Mouse (Mus musculus) CH12.LX (cell line): ENCODE data around the gene Pllp. TPM values are rescaled to one million over a fixed set of nuclear protein-coding genes. Genes with fewer than 3 reads are reported as not detected.

Experiments used
- DNase-seq: peaks from one replicate; pipeline ENCODE4 v3.0.0-alpha.2; 2013; ENCODE audit errors: extremely low read depth
- H3K27ac ChIP-seq: 2 replicates; pipeline ENCODE4 v1.5.1; 2012; ENCODE audit warnings: low read depth, mild to moderate bottlenecking, control low read depth, moderate library complexity; ENCODE audit not compliant: insufficient read depth
- H3K27me3 ChIP-seq: replicated peaks from 2 replicates; pipeline ENCODE3; 2012; ENCODE audit warnings: inconsistent platforms
- H3K36me3 ChIP-seq, 2 experiments: replicated peaks in 1 of 2; 2 replicates each; pipeline versions ENCODE3 to v1.6.1; 2012; ENCODE audit warnings: inconsistent platforms in 1 of 2, low read length in 1 of 2, mild to moderate bottlenecking in 1 of 2, mixed read lengths in 1 of 2, moderate library complexity in 1 of 2; ENCODE audit not compliant: control insufficient read depth in 1 of 2, insufficient read depth in 1 of 2
- H3K4me1 ChIP-seq, 2 experiments: 2 replicates each; pipeline ENCODE4 v1.6.1; 2012; ENCODE audit warnings: inconsistent platforms in 1 of 2, moderate library complexity in 1 of 2; ENCODE audit not compliant: insufficient read depth in 2 of 2, control insufficient read depth in 1 of 2
- H3K4me2 ChIP-seq: 2 replicates; pipeline ENCODE4 v1.6.1; 2012; ENCODE audit warnings: low read depth, mild to moderate bottlenecking, control low read depth; ENCODE audit not compliant: poor library complexity, insufficient read depth, severe bottlenecking
- H3K4me3 ChIP-seq, 3 experiments: fragments of 150-350 bp in 1 of 3; sonication (generic) in 1 of 3; replicated peaks in 1 of 3; 2 replicates each; pipeline versions ENCODE3 to v1.5.1; 2011 to 2012; ENCODE audit warnings: low read depth in 2 of 3, low read length in 2 of 3, mild to moderate bottlenecking in 2 of 3, moderate library complexity in 2 of 3, control low read depth in 1 of 3, improper control_type of control experiment in 1 of 3, inconsistent platforms in 1 of 3, mixed read lengths in 1 of 3; ENCODE audit not compliant: poor library complexity in 1 of 3
- H3K79me2 ChIP-seq: replicated peaks from 2 replicates; pipeline ENCODE4 v1.6.1; 2012; ENCODE audit warnings: mild to moderate bottlenecking, moderate library complexity; ENCODE audit not compliant: control insufficient read depth, poor library complexity, insufficient read depth, severe bottlenecking; ENCODE audit errors: extremely low read depth
- H3K9ac ChIP-seq: 2 replicates; pipeline ENCODE4 v1.6.1; 2012; ENCODE audit warnings: low read depth, mild to moderate bottlenecking, control low read depth, moderate library complexity; ENCODE audit not compliant: insufficient read depth
- H3K9me3 ChIP-seq: replicated peaks from 2 replicates; pipeline ENCODE3; 2012; ENCODE audit warnings: low read length, inconsistent platforms, mixed read lengths
- BHLHE40 ChIP-seq: IDR thresholded peaks from 2 replicates; pipeline ENCODE4 v1.6.1; 2011; ENCODE audit warnings: mild to moderate bottlenecking, low read depth, low read length, improper control_type of control experiment
- CHD1 ChIP-seq: IDR thresholded peaks from 2 replicates; pipeline ENCODE4 v1.6.1; 2012; ENCODE audit warnings: low read depth, low read length, improper control_type of control experiment, inconsistent platforms
- CHD2 ChIP-seq: IDR thresholded peaks from 2 replicates; pipeline ENCODE4 v1.6.1; 2011; ENCODE audit warnings: low read length, improper control_type of control experiment
- E2F4 ChIP-seq: IDR thresholded peaks from 2 replicates; pipeline ENCODE4 v1.6.1; 2011; ENCODE audit warnings: low read depth, low read length, improper control_type of control experiment; ENCODE audit not compliant: insufficient replicate concordance
- ELF1 ChIP-seq: IDR thresholded peaks from 2 replicates; pipeline ENCODE4 v1.6.1; 2014; ENCODE audit warnings: low read depth, mild to moderate bottlenecking, inconsistent platforms, low read length, improper control_type of control experiment
- EP300 ChIP-seq: IDR thresholded peaks from 2 replicates; pipeline ENCODE4 v1.6.1; 2011; ENCODE audit warnings: low read length, improper control_type of control experiment
- ETS1 ChIP-seq: conservative IDR thresholded peaks from 2 replicates; pipeline ENCODE4 v1.6.1; 2012; ENCODE audit warnings: low read depth, mild to moderate bottlenecking, inconsistent platforms, low read length, improper control_type of control experiment, moderate library complexity
- GABPA ChIP-seq: IDR thresholded peaks from 2 replicates; pipeline ENCODE4 v1.6.1; 2012; ENCODE audit warnings: low read depth, low read length, improper control_type of control experiment, inconsistent platforms; ENCODE audit not compliant: insufficient replicate concordance
- HCFC1 ChIP-seq: IDR thresholded peaks from 2 replicates; pipeline ENCODE4 v1.6.1; 2012; ENCODE audit warnings: low read depth, mild to moderate bottlenecking, inconsistent platforms, low read length, improper control_type of control experiment
- IRF4 ChIP-seq: IDR thresholded peaks from 2 replicates; pipeline ENCODE4 v1.6.1; 2014; ENCODE audit warnings: low read depth, mild to moderate bottlenecking, inconsistent platforms, low read length, improper control_type of control experiment
- JUN ChIP-seq: IDR thresholded peaks from 2 replicates; pipeline ENCODE4 v1.6.1; 2011; ENCODE audit warnings: low read depth, mild to moderate bottlenecking, low read length, improper control_type of control experiment, moderate library complexity; ENCODE audit not compliant: insufficient read depth
- JUND ChIP-seq: conservative IDR thresholded peaks from 2 replicates; pipeline ENCODE4 v1.6.1; 2011; ENCODE audit warnings: low read depth, low read length, improper control_type of control experiment
- KAT2A ChIP-seq: IDR thresholded peaks from 2 replicates; pipeline ENCODE4 v1.6.1; 2012; ENCODE audit warnings: low read length, improper control_type of control experiment, inconsistent platforms; ENCODE audit not compliant: insufficient replicate concordance
- MAFK ChIP-seq: IDR thresholded peaks from 2 replicates; pipeline ENCODE4 v1.6.1; 2011; ENCODE audit warnings: low read length, improper control_type of control experiment; ENCODE audit not compliant: insufficient replicate concordance
- MAX ChIP-seq: IDR thresholded peaks from 2 replicates; pipeline ENCODE4 v1.6.1; 2011; ENCODE audit warnings: low read length, improper control_type of control experiment
- MXI1 ChIP-seq: IDR thresholded peaks from 2 replicates; pipeline ENCODE4 v1.6.1; 2011; ENCODE audit warnings: mild to moderate bottlenecking, low read depth, low read length, improper control_type of control experiment
- NELFE ChIP-seq: IDR thresholded peaks from 2 replicates; pipeline ENCODE4 v1.6.1; 2011; ENCODE audit warnings: low read depth, low read length, improper control_type of control experiment
- NRF1 ChIP-seq: IDR thresholded peaks from 2 replicates; pipeline ENCODE4 v1.6.1; 2014; ENCODE audit warnings: low read depth, mild to moderate bottlenecking, inconsistent platforms, low read length, improper control_type of control experiment, moderate library complexity
- PAX5 ChIP-seq: IDR thresholded peaks from 2 replicates; pipeline ENCODE4 v1.6.1; 2012; ENCODE audit warnings: low read length, inconsistent platforms, mixed read lengths
- POLR2A ChIP-seq: IDR thresholded peaks from 2 replicates; pipeline ENCODE4 v1.6.1; 2011; ENCODE audit warnings: low read depth, mild to moderate bottlenecking, improper control_type of control experiment, low read length
- POLR2AphosphoS2 ChIP-seq: IDR thresholded peaks from 2 replicates; pipeline ENCODE4 v1.6.1; 2011; ENCODE audit warnings: low read depth, low read length, improper control_type of control experiment
- RAD21 ChIP-seq: IDR thresholded peaks from 2 replicates; pipeline ENCODE4 v1.6.1; 2011; ENCODE audit warnings: low read depth, mild to moderate bottlenecking, low read length, improper control_type of control experiment, moderate library complexity
- RCOR1 ChIP-seq: conservative IDR thresholded peaks from 2 replicates; pipeline ENCODE4 v1.6.1; 2012; ENCODE audit warnings: low read depth, mild to moderate bottlenecking, inconsistent platforms, low read length, improper control_type of control experiment
- SIN3A ChIP-seq: IDR thresholded peaks from 2 replicates; pipeline ENCODE4 v1.6.1; 2012; ENCODE audit warnings: low read length, improper control_type of control experiment, inconsistent platforms
- SMC3 ChIP-seq: IDR thresholded peaks from 2 replicates; pipeline ENCODE4 v1.6.1; 2011; ENCODE audit warnings: low read depth, low read length, improper control_type of control experiment
- TCF12 ChIP-seq: IDR thresholded peaks from 2 replicates; pipeline ENCODE4 v1.6.1; 2014; ENCODE audit warnings: low read depth, mild to moderate bottlenecking, inconsistent platforms, low read length, improper control_type of control experiment
- UBTF ChIP-seq: IDR thresholded peaks from 2 replicates; pipeline ENCODE4 v1.6.1; 2012; ENCODE audit warnings: low read depth, mild to moderate bottlenecking, inconsistent platforms, low read length, improper control_type of control experiment, moderate library complexity
- USF1 ChIP-seq: IDR thresholded peaks from 2 replicates; pipeline ENCODE4 v1.6.1; 2014; ENCODE audit warnings: low read depth, mild to moderate bottlenecking, inconsistent platforms, low read length, improper control_type of control experiment
- ZNF384 ChIP-seq: IDR thresholded peaks from 2 replicates; pipeline ENCODE4 v1.6.1; 2012; ENCODE audit warnings: low read depth, low read length, improper control_type of control experiment, inconsistent platforms
- dilution Hi-C: fragments of 300-500 bp; cut with MboI; formaldehyde crosslinking; loops from 2 replicates; pipeline ENCODE4 v1.14.3; 2020; ENCODE audit warnings: low sequenced_read_pairs; ENCODE audit not compliant: extremely low pct_unique_long_range_greater_than_20kb, extremely low pct_ligation_motif_present
- in situ Hi-C: fragments of 300-500 bp; cut with MboI; formaldehyde crosslinking; loops from 3 replicates; pipeline ENCODE4 v1.14.3; 2019; ENCODE audit warnings: low sequenced_read_pairs, low pct_ligation_motif_present, low pct_unique_long_range_greater_than_20kb, mixed read lengths
- polyA plus RNA-seq: library from polyadenylated mRNA; unstranded; fragments of >175 nt; gene quantifications from 2 replicates; pipeline ENCODE4 v1.2.1, GENCODE M21; 2012; ENCODE audit warnings: low read depth; ENCODE audit not compliant: insufficient read length
- total RNA-seq, 2 experiments: library from RNA; depleted of rRNA; stranded (reverse); fragments of 300-350 nt in 1 of 2; fragments of >200 nt in 1 of 2; gene quantifications; 2 replicates each; pipeline ENCODE4 v1.2.3; 2012 to 2014

The Pllp gene
- total and polyA plus RNA-seq, 3 experiments = 5.3 to 29.5 (median 6.1) TPM

- TF ChIP-seq MAFK = no peak
- no peak for TF ChIP-seq RAD21
- TF ChIP-seq JUND = no peak
- no peak for TF ChIP-seq IRF4
- no peak for TF ChIP-seq E2F4
- TF ChIP-seq POLR2A = no peak
- no peak for TF ChIP-seq MAX
- no peak for TF ChIP-seq TCF12
- TF ChIP-seq EP300 = no peak
- no peak for TF ChIP-seq ELF1
- no peak for TF ChIP-seq USF1
- TF ChIP-seq CHD1 = no peak
- no peak for TF ChIP-seq MXI1
- TF ChIP-seq NELFE = no peak
- TF ChIP-seq GABPA = no peak
- TF ChIP-seq KAT2A = no peak
- TF ChIP-seq RCOR1 = no peak
- H3K36me3 ChIP-seq = peaks cover 12 to 58% of the 10 kb centered on the region in 2 experiments
- no peaks in the 10 kb centered on the region for H3K4me1 ChIP-seq
- no peaks in the 10 kb centered on the region for H3K27me3 ChIP-seq
- no peak overlapping the region for H3K4me3 ChIP-seq
- no peak overlapping the region for H3K4me2 ChIP-seq
- in situ Hi-C loops = no loop called here
- no peaks in the 10 kb centered on the region; the same call in 1 of the 2 replicates for H3K79me2 ChIP-seq
- DNase-seq = no peak
- H3K27ac ChIP-seq = no peak overlapping the region
- no peaks in the 10 kb centered on the region for H3K9me3 ChIP-seq
- dilution Hi-C loops = no loop called here
- no peak overlapping the region for H3K9ac ChIP-seq
Observed at GRCm38 (mm10) chr8:94652951-94653350, 43.1 kb downstream of the Pllp start.

DNA sequence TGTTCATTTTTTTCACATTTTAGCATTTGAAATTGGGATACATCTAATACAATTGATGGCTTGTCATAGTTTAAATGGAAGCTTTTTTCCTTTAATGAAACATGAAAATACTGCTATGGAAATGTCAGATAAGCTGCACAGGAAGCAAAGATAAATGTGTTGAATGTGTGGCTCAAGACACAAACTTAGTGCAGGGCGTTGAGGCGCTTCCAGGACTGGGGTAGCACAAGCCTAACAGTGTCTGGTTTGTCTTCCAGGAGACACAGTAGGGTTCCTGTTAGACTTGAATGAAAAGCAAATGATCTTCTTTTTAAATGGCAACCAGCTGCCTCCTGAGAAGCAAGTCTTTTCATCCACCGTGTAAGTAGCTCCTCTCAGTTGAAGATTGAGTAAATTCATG, 46.6 kb downstream of the Pllp start:
- no peak overlapping the region for H3K4me3 ChIP-seq
- no peak overlapping the region for H3K9ac ChIP-seq
- no peak for DNase-seq
- H3K27me3 ChIP-seq = no peaks in the 10 kb centered on the region
- in situ Hi-C loops = no loop called here
- H3K4me2 ChIP-seq = no peak overlapping the region
- no peak for TF ChIP-seq CHD2
- no peak for TF ChIP-seq HCFC1
- no peak for TF ChIP-seq JUN
- TF ChIP-seq RAD21 = no peak
- TF ChIP-seq MAX = no peak
- no peak for TF ChIP-seq TCF12
- no peak for TF ChIP-seq CHD1
- no peak for TF ChIP-seq BHLHE40
- TF ChIP-seq ZNF384 = no peak
- TF ChIP-seq SMC3 = no peak
- no peak for TF ChIP-seq PAX5
- TF ChIP-seq IRF4 = no peak
- TF ChIP-seq ETS1 = no peak
- TF ChIP-seq POLR2AphosphoS2 = no peak
- no peak for TF ChIP-seq UBTF
- TF ChIP-seq POLR2A = no peak
- TF ChIP-seq NRF1 = no peak
- no peak for TF ChIP-seq SIN3A
- H3K9me3 ChIP-seq = no peaks in the 10 kb centered on the region
- peaks cover 20 to 67% of the 10 kb centered on the region in 2 experiments for H3K36me3 ChIP-seq
- H3K4me1 ChIP-seq = no peaks in the 10 kb centered on the region
- no peaks in the 10 kb centered on the region for H3K79me2 ChIP-seq
- dilution Hi-C loops = no loop called here
- H3K27ac ChIP-seq = no peak overlapping the region
